8 mouse cellular contexts compared by ENCODE assay signal in the genomic region with DNA sequence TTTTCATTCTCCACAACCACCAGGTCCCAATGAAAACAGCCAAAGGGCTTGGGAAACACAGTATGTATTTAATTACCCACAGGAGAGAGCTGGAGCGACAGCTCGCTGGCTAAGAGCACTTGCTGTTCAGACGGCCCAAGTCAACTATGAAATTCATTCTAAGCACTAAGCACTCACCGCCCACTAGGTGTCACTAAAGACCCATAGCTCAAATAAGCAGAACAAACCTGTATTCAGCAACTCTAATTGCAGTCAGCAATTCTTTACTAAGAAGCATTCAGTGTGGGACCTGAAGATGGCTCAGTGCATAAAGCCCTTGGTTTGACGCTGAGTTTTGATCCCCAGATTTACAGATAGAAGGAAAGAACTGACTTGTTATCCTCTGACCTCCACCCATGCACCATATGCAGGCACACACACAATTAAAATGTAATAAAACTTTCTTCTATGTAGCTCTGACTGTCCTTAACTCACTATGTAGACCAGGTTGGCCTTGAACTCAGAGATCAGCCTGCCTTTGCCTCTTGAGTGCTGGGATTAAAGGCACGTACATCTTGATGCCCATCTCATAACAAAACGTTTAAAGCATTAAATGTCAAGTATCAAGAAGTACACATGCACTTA. TPM values are rescaled to one million over a fixed set of nuclear protein-coding genes. Genes with fewer than 3 reads are reported as not detected.
DNase-seq lines count a peak whose midpoint lies in the region; ATAC-seq lines count a peak whose summit lies in the region.

No protein-coding gene starts in this region.

- no peak overlapping the region for H3K4me2 ChIP-seq in intestine, embryonic 16.5 days (ENCODE audit: low read depth, low read length)
- H3K4me2 ChIP-seq in midbrain, embryonic 12.5 days (replicated peaks), result no peak overlapping the region

- WGBS in intestine, embryonic 16.5 days, result 22% methylated on average over 7 of the region's 7 CpGs
- WGBS in midbrain, embryonic 12.5 days, result 17% methylated on average over 7 of the region's 7 CpGs

- peak; percentile 58 for ATAC-seq in intestine, embryonic 16.5 days
- ATAC-seq in midbrain, embryonic 12.5 days (ENCODE audit: low FRiP score, low read depth), result peak; percentile 79

- H3K9ac ChIP-seq in intestine, embryonic 16.5 days (ENCODE audit: low read depth, low read length), result no peak overlapping the region
- no peak overlapping the region for H3K9ac ChIP-seq in midbrain, embryonic 12.5 days (replicated peaks)

- no peaks in the 10 kb centered on the region for H3K4me1 ChIP-seq in intestine, embryonic 16.5 days (ENCODE audit: control insufficient read depth, insufficient read depth, low read length)
- H3K4me1 ChIP-seq in midbrain, embryonic 12.5 days, result no peaks in the 10 kb centered on the region

- peak; percentile 66 for DNase-seq in left cerebral cortex, adult 11 months (ENCODE audit: low spot score)
- no peak for DNase-seq in left cerebral cortex, adult 8-10 months (ENCODE audit: low spot score in 2 of 2)
- peak; percentile 86 to 90 for DNase-seq in cerebellum, postnatal 10 days
- DNase-seq in frontal cortex, postnatal 36 days (ENCODE audit: low spot score in 2 of 2), result peak; percentile 49 to 78
- peak; percentile 71 to 87 for DNase-seq in left cerebral cortex, postnatal 25 days (ENCODE audit: low spot score in 2 of 2)
- DNase-seq in spleen, adult 12 weeks (ENCODE audit: low spot score), result peak; percentile 34

- H3K27ac ChIP-seq in intestine, embryonic 16.5 days (ENCODE audit: low read length), result no peak overlapping the region
- H3K27ac ChIP-seq in midbrain, embryonic 12.5 days (replicated peaks), result no peak overlapping the region

- intact Hi-C loops in left cerebral cortex, postnatal 25 days (cut with DNase I), result loop anchor here (2.0 to 10.0 kb wide), 2 partner anchors 52 to 770 kb away; no protein-coding TSS in a partner anchor

- no peak overlapping the region for H3K4me3 ChIP-seq in intestine, embryonic 16.5 days (ENCODE audit: low read length)
- H3K4me3 ChIP-seq in midbrain, embryonic 12.5 days, result no peak overlapping the region

- H3K27me3 ChIP-seq in intestine, embryonic 16.5 days (replicated peaks; ENCODE audit: control insufficient read depth, insufficient read depth, low read length), result no peaks in the 10 kb centered on the region
- no peaks in the 10 kb centered on the region for H3K27me3 ChIP-seq in midbrain, embryonic 12.5 days

- no peaks in the 10 kb centered on the region for H3K9me3 ChIP-seq in intestine, embryonic 16.5 days (ENCODE audit: control insufficient read depth, low read length)
- no peaks in the 10 kb centered on the region for H3K9me3 ChIP-seq in midbrain, embryonic 12.5 days

- H3K36me3 ChIP-seq in intestine, embryonic 16.5 days (ENCODE audit: control insufficient read depth, insufficient read depth, low read length), result peaks cover 5% of the 10 kb centered on the region; the same call in 1 of the 2 replicates
- H3K36me3 ChIP-seq in midbrain, embryonic 12.5 days, result peaks cover 25% of the 10 kb centered on the region

RNA-seq across cellular contexts. Expression of gene Ddx20, which starts 12.7 kb away (rescaled TPM):
- total RNA-seq in left cerebral cortex, adult 8-10 months (2022), result 10 to 100 TPM; 12.9 to 14.6 (median 13.5) TPM
- polyA plus RNA-seq in intestine, embryonic 16.5 days (2015; fragmentation: Nextera tagmentation; extraction: Ambion mirVana), result 33.7 and 35.3 TPM in 2 replicates
- total RNA-seq in left cerebral cortex, postnatal 25 days (2021), result 10 to 100 TPM; 10.8 to 11.8 TPM
- 39.7 and 42.4 TPM in 2 replicates for polyA plus RNA-seq in midbrain, embryonic 12.5 days (2016; fragmentation: Nextera tagmentation; extraction: Ambion mirVana)

RNA-seq across cellular contexts. Expression of gene Inka2, which starts 29.7 kb away (rescaled TPM):
- 10 to 100 TPM; 88.1 to 95.4 (median 93.2) TPM for total RNA-seq in left cerebral cortex, adult 8-10 months (2022)
- 1.6 and 1.7 TPM in 2 replicates for polyA plus RNA-seq in intestine, embryonic 16.5 days (2015; fragmentation: Nextera tagmentation; extraction: Ambion mirVana)
- total RNA-seq in left cerebral cortex, postnatal 25 days (2021), result 100 to 1,000 TPM; 109 to 110 TPM
- 1.3 and 1.5 TPM in 2 replicates for polyA plus RNA-seq in midbrain, embryonic 12.5 days (2016; fragmentation: Nextera tagmentation; extraction: Ambion mirVana)

Comparison
In these comparisons a context has a peak if more than half of its experiments do, and no peak if none do; other contexts are left out.
1. DNase-seq: peak in left cerebral cortex, adult 11 months (single experiment), cerebellum, postnatal 10 days (2 of 2), frontal cortex, postnatal 36 days (2 of 2), left cerebral cortex, postnatal 25 days (2 of 2) and spleen, adult 12 weeks (single experiment); none in left cerebral cortex, adult 8-10 months (0 of 2).